Mouse (Mus musculus): ENCODE measurements around the gene Ltc4s. TPM values are rescaled to one million over a fixed set of nuclear protein-coding genes. Genes with fewer than 3 reads are reported as not detected.

Gene Ltc4s
- polyA plus RNA-seq, 1 experiment from 2014 or later, result 1.6 TPM

DNA sequence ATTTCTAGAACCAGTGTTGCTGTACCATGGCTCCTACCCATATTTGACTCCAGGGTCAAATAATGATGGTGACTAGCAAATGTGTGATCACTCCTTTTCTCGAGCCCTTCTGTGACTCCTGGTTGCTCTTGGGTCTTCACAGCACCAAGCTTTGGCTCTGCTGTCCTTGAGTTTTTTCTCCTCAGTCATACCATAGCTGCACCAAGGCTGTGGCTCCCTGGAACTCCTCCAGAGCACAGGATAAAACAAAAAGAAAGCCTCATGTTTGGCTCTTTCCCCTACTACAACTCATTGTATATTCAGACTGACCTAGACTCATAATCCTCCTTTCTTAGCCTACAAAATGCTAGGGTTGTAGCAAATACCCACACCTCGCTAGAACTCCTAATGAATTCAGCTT, 34.4 kb upstream of the Ltc4s start:
- Histone ChIP-seq H3K4me1 (replicated peaks; ENCODE audit: control insufficient read depth, insufficient read depth, low read length) (no peaks in the 10 kb centered on the region), H3K27me3 (replicated peaks; ENCODE audit: control insufficient read depth, insufficient read depth, low read length) (no peaks in the 10 kb centered on the region), H3K4me2 (ENCODE audit: low read length) (no peak overlapping the region), H3K9me3 (ENCODE audit: control insufficient read depth, low read length) (no peaks in the 10 kb centered on the region), H3K36me3 (ENCODE audit: control insufficient read depth, insufficient read depth) (no peaks in the 10 kb centered on the region), H3K4me3 (replicated peaks; ENCODE audit: low read length) (no peak overlapping the region), H3K9ac (replicated peaks; ENCODE audit: low read depth, low read length) (no peak overlapping the region), H3K27ac (ENCODE audit: low read length) (no peak overlapping the region)
- 67% methylated on average over 2 of the region's 2 CpGs for WGBS
- ATAC-seq, result no peak

DNA sequence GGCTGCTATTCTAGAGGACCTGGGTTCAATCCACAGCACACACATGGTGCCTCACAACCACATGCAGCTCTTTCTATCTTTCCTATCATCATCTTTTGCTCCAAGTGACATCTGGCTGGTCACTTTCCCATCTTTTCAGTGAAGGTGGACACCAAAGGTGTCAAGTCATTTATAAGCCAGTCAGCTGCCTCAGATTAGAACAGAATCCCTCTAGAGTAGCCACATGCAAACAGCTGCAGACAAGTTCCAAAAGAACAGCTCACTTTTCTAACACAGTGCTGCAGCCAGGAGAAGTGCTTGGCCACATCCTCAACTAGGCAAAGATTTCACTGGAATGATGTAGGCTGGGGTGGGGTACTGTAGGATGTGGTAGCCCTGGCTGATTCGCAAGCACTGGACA, 31.5 kb upstream of the Ltc4s start:
- Histone ChIP-seq H3K4me1 (replicated peaks; ENCODE audit: control insufficient read depth, insufficient read depth, low read length) (no peaks in the 10 kb centered on the region), H3K9ac (replicated peaks; ENCODE audit: low read depth, low read length) (no peak overlapping the region), H3K36me3 (ENCODE audit: control insufficient read depth, insufficient read depth) (peaks cover 4% of the 10 kb centered on the region; the same call in 1 of the 2 replicates), H3K4me2 (ENCODE audit: low read length) (no peak overlapping the region), H3K27me3 (replicated peaks; ENCODE audit: control insufficient read depth, insufficient read depth, low read length) (no peaks in the 10 kb centered on the region), H3K4me3 (replicated peaks; ENCODE audit: low read length) (no peak overlapping the region), H3K9me3 (ENCODE audit: control insufficient read depth, low read length) (no peaks in the 10 kb centered on the region), H3K27ac (ENCODE audit: low read length) (no peak overlapping the region)
- 97% methylated on average over 1 of the region's 1 CpGs for WGBS
- no peak for ATAC-seq

DNA sequence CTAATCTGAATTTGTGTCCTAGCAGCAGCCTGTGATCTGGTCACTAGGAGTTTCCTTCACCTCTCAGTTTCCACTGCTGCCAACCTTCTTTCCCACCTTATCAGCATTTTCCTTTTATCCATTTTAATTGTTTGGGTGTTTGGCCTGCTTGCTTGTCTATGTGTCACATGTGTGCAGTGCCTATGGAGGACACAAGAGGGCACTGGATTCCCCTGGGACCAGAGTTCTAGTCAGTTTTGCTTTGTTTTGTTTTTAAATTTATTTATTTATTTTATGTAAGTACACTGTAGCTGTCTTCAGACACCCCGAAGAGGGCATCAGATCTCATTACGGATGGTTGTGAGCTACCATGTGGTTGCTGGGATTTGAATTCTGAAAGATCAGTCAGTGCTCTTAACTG, 30.7 kb upstream of the Ltc4s start:
- peaks cover 4% of the 10 kb centered on the region; the same call in 1 of the 2 replicates for H3K36me3 ChIP-seq (ENCODE audit: control insufficient read depth, insufficient read depth)
- 84% methylated on average over 2 of the region's 2 CpGs for WGBS
- H3K4me1 ChIP-seq (replicated peaks; ENCODE audit: control insufficient read depth, insufficient read depth, low read length), result no peaks in the 10 kb centered on the region
- no peaks in the 10 kb centered on the region for H3K9me3 ChIP-seq (ENCODE audit: control insufficient read depth, low read length)
- H3K9ac ChIP-seq (replicated peaks; ENCODE audit: low read depth, low read length), result no peak overlapping the region
- ATAC-seq, result no peak
- H3K27ac ChIP-seq (ENCODE audit: low read length), result no peak overlapping the region
- no peak overlapping the region for H3K4me3 ChIP-seq (replicated peaks; ENCODE audit: low read length)
- H3K4me2 ChIP-seq (ENCODE audit: low read length), result no peak overlapping the region
- H3K27me3 ChIP-seq (replicated peaks; ENCODE audit: control insufficient read depth, insufficient read depth, low read length), result no peaks in the 10 kb centered on the region

DNA sequence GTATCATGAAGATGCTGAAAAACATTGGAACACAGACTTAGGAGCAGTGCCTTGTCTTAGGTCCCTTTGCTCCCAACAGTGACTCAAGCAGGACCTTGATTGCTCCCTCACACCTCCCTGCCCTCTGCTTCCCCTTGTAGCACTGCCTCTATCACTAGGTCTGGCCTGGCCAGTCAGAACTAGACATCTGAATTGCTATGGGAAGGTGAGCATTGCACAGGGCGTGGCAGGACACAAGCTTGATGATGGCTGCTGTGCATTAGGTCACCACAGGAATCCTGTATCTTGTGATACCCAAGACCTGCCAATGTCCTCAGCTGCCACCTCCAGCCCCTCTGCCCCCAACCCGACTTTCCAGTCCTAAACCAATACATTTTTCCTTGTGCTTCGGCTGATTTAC, 28.6 kb upstream of the Ltc4s start:
- no peaks in the 10 kb centered on the region for H3K4me1 ChIP-seq (replicated peaks; ENCODE audit: control insufficient read depth, insufficient read depth, low read length)
- H3K36me3 ChIP-seq (ENCODE audit: control insufficient read depth, insufficient read depth), result peaks cover 14% of the 10 kb centered on the region
- H3K27ac ChIP-seq (ENCODE audit: low read length), result no peak overlapping the region
- WGBS, result 91% methylated on average over 3 of the region's 3 CpGs
- no peak overlapping the region for H3K9ac ChIP-seq (replicated peaks; ENCODE audit: low read depth, low read length)
- H3K27me3 ChIP-seq (replicated peaks; ENCODE audit: control insufficient read depth, insufficient read depth, low read length), result no peaks in the 10 kb centered on the region
- no peak overlapping the region for H3K4me3 ChIP-seq (replicated peaks; ENCODE audit: low read length)
- H3K9me3 ChIP-seq (ENCODE audit: control insufficient read depth, low read length), result no peaks in the 10 kb centered on the region
- no peak for ATAC-seq
- H3K4me2 ChIP-seq (ENCODE audit: low read length), result no peak overlapping the region

DNA sequence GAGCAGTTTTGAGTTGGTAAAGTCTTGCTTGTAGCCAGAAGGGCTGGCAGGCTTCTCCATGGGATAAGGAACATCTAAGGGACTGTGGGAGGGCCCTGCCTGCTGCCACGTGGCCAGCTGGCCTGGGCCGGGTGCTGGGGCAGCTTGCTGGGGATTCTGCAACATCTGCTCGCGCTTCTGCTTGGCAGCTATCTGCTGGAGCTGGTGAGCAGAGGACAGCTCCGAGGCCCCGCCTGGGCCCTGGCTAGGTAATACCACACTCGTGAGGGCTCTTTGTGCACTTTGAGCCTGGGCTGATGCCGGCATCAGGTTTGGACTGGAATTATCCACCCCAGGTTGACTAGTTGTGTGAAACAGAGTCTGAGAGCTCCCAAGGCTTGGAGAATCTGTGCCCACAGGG, 27.5 kb upstream of the Ltc4s start:
- H3K9ac ChIP-seq (replicated peaks; ENCODE audit: low read depth, low read length), result no peak overlapping the region
- WGBS, result 89% methylated on average over 8 of the region's 8 CpGs
- H3K4me2 ChIP-seq (ENCODE audit: low read length), result no peak overlapping the region
- no peaks in the 10 kb centered on the region for H3K4me1 ChIP-seq (replicated peaks; ENCODE audit: control insufficient read depth, insufficient read depth, low read length)
- no peak overlapping the region for H3K4me3 ChIP-seq (replicated peaks; ENCODE audit: low read length)
- H3K27ac ChIP-seq (ENCODE audit: low read length), result no peak overlapping the region
- no peaks in the 10 kb centered on the region for H3K9me3 ChIP-seq (ENCODE audit: control insufficient read depth, low read length)
- peaks cover 21% of the 10 kb centered on the region for H3K36me3 ChIP-seq (ENCODE audit: control insufficient read depth, insufficient read depth)
- H3K27me3 ChIP-seq (replicated peaks; ENCODE audit: control insufficient read depth, insufficient read depth, low read length), result no peaks in the 10 kb centered on the region
- ATAC-seq, result no peak

DNA sequence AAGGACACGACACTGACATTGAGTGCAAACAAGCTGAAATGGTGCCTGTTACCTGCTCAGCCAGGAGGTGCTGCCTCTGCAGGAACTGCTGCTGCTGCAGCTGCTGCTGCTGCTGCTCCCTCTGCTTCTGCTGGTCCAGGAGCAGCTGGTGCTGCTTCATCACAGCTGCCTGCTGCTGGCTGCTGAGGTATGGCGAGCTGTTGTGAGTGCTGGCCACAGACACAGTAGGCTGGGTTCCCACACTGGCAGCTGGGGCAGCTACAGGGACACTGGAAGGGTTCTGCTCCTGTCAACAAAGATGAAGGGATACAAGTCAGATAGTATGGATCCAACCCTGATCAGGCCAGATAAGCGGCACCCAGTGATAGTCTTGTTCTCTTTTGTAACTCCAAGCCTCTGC, 24.8 kb upstream of the Ltc4s start:
- ATAC-seq, result no peak
- Histone ChIP-seq H3K27ac (ENCODE audit: low read length) (no peak overlapping the region), H3K36me3 (ENCODE audit: control insufficient read depth, insufficient read depth) (peaks cover 26% of the 10 kb centered on the region), H3K4me1 (replicated peaks; ENCODE audit: control insufficient read depth, insufficient read depth, low read length) (no peaks in the 10 kb centered on the region), H3K9ac (replicated peaks; ENCODE audit: low read depth, low read length) (no peak overlapping the region), H3K27me3 (replicated peaks; ENCODE audit: control insufficient read depth, insufficient read depth, low read length) (no peaks in the 10 kb centered on the region), H3K9me3 (ENCODE audit: control insufficient read depth, low read length) (no peaks in the 10 kb centered on the region), H3K4me2 (ENCODE audit: low read length) (no peak overlapping the region), H3K4me3 (replicated peaks; ENCODE audit: low read length) (no peak overlapping the region)
- WGBS, result 90% methylated on average over 3 of the region's 3 CpGs

DNA sequence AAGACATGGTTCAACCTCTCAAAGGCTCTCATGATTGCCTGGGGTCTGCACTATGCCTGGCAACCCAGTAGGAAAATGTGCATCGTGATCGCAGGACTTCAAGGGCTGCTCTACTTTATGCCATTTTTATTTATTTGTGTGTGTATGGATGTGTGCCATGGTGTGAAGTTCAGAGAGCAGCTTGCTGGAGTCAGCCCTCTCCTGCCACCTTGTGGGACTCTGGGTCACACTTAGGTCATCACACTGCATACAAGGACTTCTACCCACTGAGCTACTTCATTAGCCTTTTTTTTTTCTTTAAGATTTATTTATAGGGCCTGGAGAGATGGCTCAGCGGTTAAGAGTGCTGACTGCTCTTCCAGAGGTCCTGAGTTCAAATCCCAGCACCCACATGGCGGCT, 23.6 kb upstream of the Ltc4s start:
- Histone ChIP-seq H3K4me2 (ENCODE audit: low read length) (no peak overlapping the region), H3K4me1 (replicated peaks; ENCODE audit: control insufficient read depth, insufficient read depth, low read length) (no peaks in the 10 kb centered on the region), H3K9me3 (ENCODE audit: control insufficient read depth, low read length) (no peaks in the 10 kb centered on the region), H3K9ac (replicated peaks; ENCODE audit: low read depth, low read length) (no peak overlapping the region), H3K27me3 (replicated peaks; ENCODE audit: control insufficient read depth, insufficient read depth, low read length) (no peaks in the 10 kb centered on the region), H3K27ac (ENCODE audit: low read length) (no peak overlapping the region), H3K36me3 (ENCODE audit: control insufficient read depth, insufficient read depth) (peaks cover 29% of the 10 kb centered on the region), H3K4me3 (replicated peaks; ENCODE audit: low read length) (no peak overlapping the region)
- no peak for ATAC-seq
- WGBS, result 95% methylated on average over 4 of the region's 4 CpGs

DNA sequence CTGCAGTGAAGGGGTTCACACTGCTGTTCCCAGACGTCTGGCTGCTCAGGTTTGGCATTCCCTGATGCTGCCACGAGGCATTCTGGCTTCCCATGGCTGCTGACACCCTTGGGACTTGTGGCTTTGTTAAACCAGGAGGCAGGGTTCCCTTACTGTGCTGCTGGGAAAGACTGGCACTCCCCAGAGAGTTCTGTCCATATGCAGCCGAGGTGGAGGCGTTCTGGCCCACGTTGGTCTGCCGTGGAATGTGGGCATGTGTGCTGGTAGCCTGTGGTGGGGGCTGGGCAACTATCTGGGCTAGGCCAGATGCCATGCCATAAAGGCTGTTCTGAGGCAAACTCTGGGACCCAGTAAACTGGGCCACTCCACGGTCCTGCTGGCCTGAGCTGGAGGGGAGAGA, 19.9 kb upstream of the Ltc4s start:
- H3K9ac ChIP-seq (replicated peaks; ENCODE audit: low read depth, low read length), result no peak overlapping the region
- ATAC-seq, result no peak
- H3K4me3 ChIP-seq (replicated peaks; ENCODE audit: low read length), result no peak overlapping the region
- no peaks in the 10 kb centered on the region for H3K9me3 ChIP-seq (ENCODE audit: control insufficient read depth, low read length)
- peaks cover 27% of the 10 kb centered on the region for H3K36me3 ChIP-seq (ENCODE audit: control insufficient read depth, insufficient read depth)
- no peaks in the 10 kb centered on the region for H3K27me3 ChIP-seq (replicated peaks; ENCODE audit: control insufficient read depth, insufficient read depth, low read length)
- 81% methylated on average over 7 of the region's 7 CpGs for WGBS
- no peak overlapping the region for H3K27ac ChIP-seq (ENCODE audit: low read length)
- peaks cover 5% of the 10 kb centered on the region; the same call in 1 of the 2 replicates for H3K4me1 ChIP-seq (replicated peaks; ENCODE audit: control insufficient read depth, insufficient read depth, low read length)
- no peak overlapping the region for H3K4me2 ChIP-seq (ENCODE audit: low read length)

DNA sequence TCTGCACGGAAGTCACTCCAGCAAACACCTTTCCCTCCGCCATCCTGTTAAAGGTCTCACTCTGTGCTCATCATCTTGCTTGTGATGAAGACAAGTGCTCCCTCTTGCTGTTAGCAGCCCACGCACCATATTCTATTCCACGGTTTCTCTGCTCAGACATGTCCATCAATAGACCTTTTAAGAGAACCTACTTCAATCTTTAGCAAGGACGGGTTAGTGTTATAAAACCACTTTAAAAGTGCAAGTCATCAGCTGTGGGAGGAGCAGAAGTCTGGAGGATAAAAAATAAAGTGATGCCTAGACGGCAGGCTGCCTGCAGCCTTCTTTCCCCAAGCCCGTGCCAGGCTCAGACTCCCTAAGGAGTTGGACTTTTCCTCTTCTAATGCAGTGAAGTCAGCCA, 18.2 kb upstream of the Ltc4s start:
- Histone ChIP-seq H3K27me3 (replicated peaks; ENCODE audit: control insufficient read depth, insufficient read depth, low read length) (no peaks in the 10 kb centered on the region), H3K4me2 (ENCODE audit: low read length) (no peak overlapping the region), H3K36me3 (ENCODE audit: control insufficient read depth, insufficient read depth) (peaks cover 14% of the 10 kb centered on the region), H3K4me3 (replicated peaks; ENCODE audit: low read length) (no peak overlapping the region), H3K9ac (replicated peaks; ENCODE audit: low read depth, low read length) (no peak overlapping the region), H3K27ac (ENCODE audit: low read length) (no peak overlapping the region), H3K9me3 (ENCODE audit: control insufficient read depth, low read length) (no peaks in the 10 kb centered on the region), H3K4me1 (replicated peaks; ENCODE audit: control insufficient read depth, insufficient read depth, low read length) (peaks cover 5% of the 10 kb centered on the region; the same call in 1 of the 2 replicates)
- WGBS, result 88% methylated on average over 7 of the region's 7 CpGs
- ATAC-seq, result no peak

DNA sequence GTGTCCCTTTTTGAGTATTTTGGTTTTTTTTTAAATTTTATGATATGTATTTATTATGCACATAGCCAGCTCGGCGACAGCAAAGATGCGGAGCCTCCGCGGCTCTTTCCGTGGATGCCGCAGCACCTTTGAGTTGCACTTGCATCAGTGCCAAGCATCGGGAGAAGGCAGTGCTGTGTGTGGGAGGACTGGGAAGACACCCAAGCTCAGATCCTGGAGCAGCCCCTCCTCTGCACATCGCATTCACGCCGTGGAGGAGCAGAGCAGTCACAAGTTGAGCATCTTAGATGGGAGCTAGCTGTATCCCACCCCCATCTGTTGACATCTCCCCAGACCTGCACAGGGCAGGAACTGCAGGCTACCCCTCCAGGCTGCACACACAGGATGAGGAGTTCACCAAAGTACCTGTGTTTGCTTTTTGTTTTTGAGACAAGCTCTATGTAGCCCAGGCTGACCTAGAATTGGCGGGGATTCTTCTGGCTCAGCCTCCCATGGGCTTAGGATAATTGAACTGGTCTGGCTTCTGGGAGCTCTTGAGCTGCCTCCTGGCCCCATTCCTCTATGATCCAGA, 15.7 kb upstream of the Ltc4s start:
- ATAC-seq, result peak; percentile 66
- 67% methylated on average over 12 of the region's 12 CpGs for WGBS

More for the DNA sequence above, 15.7 kb upstream of the Ltc4s start:
- H3K9ac ChIP-seq (replicated peaks; ENCODE audit: low read depth, low read length), result no peak overlapping the region
- H3K27me3 ChIP-seq (replicated peaks; ENCODE audit: control insufficient read depth, insufficient read depth, low read length), result no peaks in the 10 kb centered on the region
- no peaks in the 10 kb centered on the region for H3K9me3 ChIP-seq (ENCODE audit: control insufficient read depth, low read length)
- peak overlapping the region; percentile 19; the same call in 1 of the 2 replicates for H3K27ac ChIP-seq (ENCODE audit: low read length)
- H3K36me3 ChIP-seq (ENCODE audit: control insufficient read depth, insufficient read depth), result peaks cover 6% of the 10 kb centered on the region; the same call in 1 of the 2 replicates
- H3K4me1 ChIP-seq (replicated peaks; ENCODE audit: control insufficient read depth, insufficient read depth, low read length), result peaks cover 5% of the 10 kb centered on the region; the same call in 1 of the 2 replicates
- H3K4me3 ChIP-seq (replicated peaks; ENCODE audit: low read length), result no peak overlapping the region
- H3K4me2 ChIP-seq (ENCODE audit: low read length), result peak overlapping the region; percentile 9
